Mouse (Mus musculus) c-Kit-positive CD71-positive TER-119-positive erythroid progenitor cells, embryonic 14.5 days (primary cell): ENCODE measurements around the gene Hoxc6.

Source experiments
- DNase-seq: peaks from one replicate; pipeline ENCODE4 v3.0.0-alpha.2; 2013; ENCODE audit warnings: low spot score

The Hoxc6 gene

GRCm38 (mm10) chr15:102969296-102969695 lies 28.8 kb upstream of the Hoxc6 start:
- DNase-seq: no peak

- no peak for DNase-seq
Measured at GRCm38 (mm10) chr15:102970740-102971139, 27.3 kb upstream of the Hoxc6 start.

- DNase-seq: no peak
Measured at GRCm38 (mm10) chr15:102972254-102972653, 25.8 kb upstream of the Hoxc6 start.

- DNase-seq: no peak
Measured at GRCm38 (mm10) chr15:102972753-102973152, 25.3 kb upstream of the Hoxc6 start.

GRCm38 (mm10) chr15:102975034-102975433 lies 23.0 kb upstream of the Hoxc6 start:
- no peak for DNase-seq

- DNase-seq: no peak
Measured at GRCm38 (mm10) chr15:102975688-102976111, 22.4 kb upstream of the Hoxc6 start.

- no peak for DNase-seq
Measured at GRCm38 (mm10) chr15:102976171-102976570, 21.9 kb upstream of the Hoxc6 start, which contains the start of gene Hoxc9. Gene Hoxc9, plus strand, starts transcription at chr15:102976439.

- no peak for DNase-seq
Measured at GRCm38 (mm10) chr15:102976631-102977422, 21.2 kb upstream of the Hoxc6 start.

- DNase-seq: no peak
Measured at GRCm38 (mm10) chr15:102977423-102977974, 20.6 kb upstream of the Hoxc6 start.

- DNase-seq: no peak
Measured at GRCm38 (mm10) chr15:102978615-102979515, 19.2 kb upstream of the Hoxc6 start.

- no peak for DNase-seq
Measured at GRCm38 (mm10) chr15:102979936-102980335, 18.1 kb upstream of the Hoxc6 start.

GRCm38 (mm10) chr15:102980352-102980751 lies 17.7 kb upstream of the Hoxc6 start:
- DNase-seq: no peak

GRCm38 (mm10) chr15:102980912-102981311 lies 17.1 kb upstream of the Hoxc6 start:
- DNase-seq: no peak

- DNase-seq: no peak
Measured at GRCm38 (mm10) chr15:102981379-102982288, 16.4 kb upstream of the Hoxc6 start.

- no peak for DNase-seq
Measured at GRCm38 (mm10) chr15:102983716-102984115, 14.3 kb upstream of the Hoxc6 start.

- no peak for DNase-seq
Measured at GRCm38 (mm10) chr15:102984521-102984920, 13.5 kb upstream of the Hoxc6 start.

GRCm38 (mm10) chr15:102984925-102985324 lies 13.1 kb upstream of the Hoxc6 start:
- DNase-seq: no peak

GRCm38 (mm10) chr15:102987124-102987833 lies 10.8 kb upstream of the Hoxc6 start:
- DNase-seq: peak; percentile 66

- DNase-seq: no peak
Measured at GRCm38 (mm10) chr15:102988078-102988477, 10.0 kb upstream of the Hoxc6 start.

- no peak for DNase-seq
Measured at GRCm38 (mm10) chr15:102990461-102991397, 7.3 kb upstream of the Hoxc6 start, which contains the start of gene Hoxc8. Gene Hoxc8, plus strand, starts transcription at chr15:102990607.
